Mouse (Mus musculus): ENCODE data around the gene Sctr. TPM values are rescaled to one million over a fixed set of nuclear protein-coding genes. Genes with fewer than 3 reads are reported as not detected.
A peak's percentile ranks its signal among the peaks of the same experiment; 100 is the strongest.
"Not testable (repeated sequence)": the region's sequence is repeated elsewhere in the genome, so short reads cannot be mapped to it uniquely, and the experiment has no call there.

Gene Sctr
- polyA plus RNA-seq, 1 experiment, result 0.96 TPM

DNA sequence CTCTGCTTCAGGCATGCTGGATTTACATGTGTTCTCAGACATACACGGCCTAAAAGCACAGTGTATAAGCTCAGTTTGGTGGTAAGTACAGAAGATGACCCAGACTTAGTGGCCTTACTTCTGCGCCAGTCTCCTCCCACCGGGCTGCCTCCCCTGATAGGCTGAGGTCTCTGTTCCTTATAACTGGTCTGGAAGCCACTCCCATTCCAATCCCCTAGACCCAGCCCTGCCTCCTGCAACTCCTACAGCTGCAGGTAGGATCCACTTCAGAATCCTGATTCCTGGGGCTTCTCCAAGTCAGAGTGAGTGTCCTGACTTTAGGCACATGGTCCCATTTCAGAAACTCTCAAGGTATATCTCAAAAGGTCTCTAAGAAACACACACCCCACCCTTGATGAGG is 79.0 kb downstream of the Sctr start:
- 94% methylated on average over 3 of the region's 3 CpGs for WGBS
- Histone ChIP-seq H3K4me1 (replicated peaks; ENCODE audit: control insufficient read depth, insufficient read depth, low read length) (no peaks in the 10 kb centered on the region), H3K4me3 (ENCODE audit: control insufficient read depth, insufficient read depth, low read length) (no peak overlapping the region), H3K27me3 (ENCODE audit: control insufficient read depth, insufficient read depth, low read length) (no peaks in the 10 kb centered on the region), H3K27ac (ENCODE audit: control insufficient read depth, insufficient read depth, low read length) (no peak overlapping the region), H3K36me3 (ENCODE audit: control insufficient read depth, insufficient read depth, low read length) (no peaks in the 10 kb centered on the region)
- TF ChIP-seq CTCF (IDR thresholded peaks at IDR 0.05; ENCODE audit: borderline replicate concordance, control insufficient read depth, extremely low read depth, insufficient read depth, low read length, poor library complexity) (no peak), POLR2A (IDR thresholded peaks at IDR 0.05; ENCODE audit: control insufficient read depth, extremely low read depth, insufficient read depth, low read length, poor library complexity) (no peak)
- DNase-seq, result no peak

DNA sequence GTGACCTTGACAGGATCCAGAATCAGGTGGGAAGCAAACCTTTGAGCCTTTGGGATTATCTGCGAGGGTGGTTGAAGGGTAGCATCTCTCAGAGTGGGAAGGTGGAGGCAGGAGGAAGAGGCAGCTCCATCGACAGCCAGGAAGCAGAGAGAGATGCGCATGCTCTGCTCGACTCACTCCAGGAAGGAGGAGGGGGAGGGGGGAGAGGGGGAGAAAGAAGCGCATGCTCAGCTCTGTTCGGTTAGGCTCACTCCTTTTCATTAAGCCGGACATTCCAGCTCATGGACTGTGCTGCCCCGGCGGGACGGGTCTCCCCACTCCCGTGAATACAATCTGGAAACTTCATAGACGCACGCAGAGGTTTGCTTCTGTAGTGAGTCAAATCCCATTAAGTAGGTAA is 80.0 kb downstream of the Sctr start:
- Histone ChIP-seq H3K4me1 (replicated peaks; ENCODE audit: control insufficient read depth, insufficient read depth, low read length) (no peaks in the 10 kb centered on the region), H3K27me3 (ENCODE audit: control insufficient read depth, insufficient read depth, low read length) (no peaks in the 10 kb centered on the region), H3K36me3 (ENCODE audit: control insufficient read depth, insufficient read depth, low read length) (no peaks in the 10 kb centered on the region), H3K27ac (ENCODE audit: control insufficient read depth, insufficient read depth, low read length) (no peak overlapping the region), H3K4me3 (ENCODE audit: control insufficient read depth, insufficient read depth, low read length) (no peak overlapping the region)
- TF ChIP-seq POLR2A (IDR thresholded peaks at IDR 0.05; ENCODE audit: control insufficient read depth, extremely low read depth, insufficient read depth, low read length, poor library complexity) (no peak), CTCF (IDR thresholded peaks at IDR 0.05; ENCODE audit: borderline replicate concordance, control insufficient read depth, extremely low read depth, insufficient read depth, low read length, poor library complexity) (no peak)
- DNase-seq, result no peak
- WGBS, result 84% methylated on average over 13 of the region's 13 CpGs

DNA sequence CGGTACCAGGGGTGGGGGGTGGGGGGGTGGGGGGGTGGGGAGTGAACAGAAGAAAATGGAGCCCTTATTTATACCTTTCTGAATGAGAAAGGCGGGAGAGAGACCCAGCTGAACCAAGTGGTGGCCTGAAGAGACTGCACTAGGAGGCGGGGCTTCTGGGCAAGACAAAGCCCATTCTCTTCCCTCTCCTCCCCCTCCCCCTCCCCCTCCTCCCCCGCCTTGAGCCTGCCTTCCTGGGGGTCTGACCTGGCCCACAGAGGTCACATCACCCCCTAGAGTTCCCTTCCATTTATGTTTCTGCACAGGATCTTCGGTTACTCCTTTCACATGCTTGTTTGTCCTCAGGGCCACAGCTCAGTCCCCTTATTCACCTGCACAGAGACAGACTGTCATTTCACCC is 82.5 kb downstream of the Sctr start:
- Histone ChIP-seq H3K27me3 (ENCODE audit: control insufficient read depth, insufficient read depth, low read length) (no peaks in the 10 kb centered on the region), H3K4me1 (replicated peaks; ENCODE audit: control insufficient read depth, insufficient read depth, low read length) (no peaks in the 10 kb centered on the region), H3K4me3 (ENCODE audit: control insufficient read depth, insufficient read depth, low read length) (no peak overlapping the region), H3K27ac (ENCODE audit: control insufficient read depth, insufficient read depth, low read length) (no peak overlapping the region), H3K36me3 (ENCODE audit: control insufficient read depth, insufficient read depth, low read length) (no peaks in the 10 kb centered on the region)
- DNase-seq, result no peak
- WGBS, result 67% methylated on average over 5 of the region's 5 CpGs
- no peak for TF ChIP-seq POLR2A (IDR thresholded peaks at IDR 0.05; ENCODE audit: control insufficient read depth, extremely low read depth, insufficient read depth, low read length, poor library complexity)
- no peak for TF ChIP-seq CTCF (IDR thresholded peaks at IDR 0.05; ENCODE audit: borderline replicate concordance, control insufficient read depth, extremely low read depth, insufficient read depth, low read length, poor library complexity)

DNA sequence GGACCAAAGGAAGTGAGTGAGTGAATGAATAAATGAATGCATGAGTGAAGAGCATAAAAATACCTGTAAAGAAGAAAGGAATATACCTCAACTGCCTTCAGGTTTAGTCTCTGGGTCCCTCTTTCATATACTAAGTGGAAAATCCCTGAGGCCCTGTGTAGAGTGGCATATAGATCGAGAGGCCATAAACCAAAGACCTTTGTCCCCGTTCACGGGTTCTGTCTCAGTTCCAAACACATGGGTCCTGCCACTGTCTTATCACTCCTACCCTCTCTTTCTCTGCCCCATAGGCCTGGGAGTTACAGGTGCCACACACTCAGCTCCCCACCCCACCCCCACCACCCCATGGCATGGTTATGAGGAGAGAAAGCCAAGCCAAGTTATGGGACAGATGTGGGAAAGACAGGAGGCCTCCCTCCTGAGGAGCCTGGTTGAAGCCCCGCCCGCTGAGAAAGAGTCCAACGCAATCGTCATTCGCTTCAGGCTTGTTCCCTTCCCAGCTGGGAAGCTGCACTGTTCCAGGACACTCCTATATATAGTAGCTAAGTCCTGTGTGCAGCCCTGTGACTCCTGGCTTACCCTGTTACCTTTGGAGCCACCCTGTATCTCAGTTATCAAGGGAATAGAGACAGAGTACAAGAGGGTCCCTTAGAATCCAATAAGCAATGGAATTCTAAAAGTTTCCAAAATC is 84.3 kb downstream of the Sctr start:
- WGBS, result 94% methylated on average over 8 of the region's 8 CpGs
- no peak for DNase-seq
- H3K4me3 ChIP-seq (ENCODE audit: control insufficient read depth, insufficient read depth, low read length), result no peak overlapping the region
- no peaks in the 10 kb centered on the region for H3K36me3 ChIP-seq (ENCODE audit: control insufficient read depth, insufficient read depth, low read length)
- no peaks in the 10 kb centered on the region for H3K4me1 ChIP-seq (replicated peaks; ENCODE audit: control insufficient read depth, insufficient read depth, low read length)
- TF ChIP-seq CTCF (IDR thresholded peaks at IDR 0.05; ENCODE audit: borderline replicate concordance, control insufficient read depth, extremely low read depth, insufficient read depth, low read length, poor library complexity) (no peak), POLR2A (IDR thresholded peaks at IDR 0.05; ENCODE audit: control insufficient read depth, extremely low read depth, insufficient read depth, low read length, poor library complexity) (no peak)
- no peak overlapping the region for H3K27ac ChIP-seq (ENCODE audit: control insufficient read depth, insufficient read depth, low read length)
- H3K27me3 ChIP-seq (ENCODE audit: control insufficient read depth, insufficient read depth, low read length), result no peaks in the 10 kb centered on the region

DNA sequence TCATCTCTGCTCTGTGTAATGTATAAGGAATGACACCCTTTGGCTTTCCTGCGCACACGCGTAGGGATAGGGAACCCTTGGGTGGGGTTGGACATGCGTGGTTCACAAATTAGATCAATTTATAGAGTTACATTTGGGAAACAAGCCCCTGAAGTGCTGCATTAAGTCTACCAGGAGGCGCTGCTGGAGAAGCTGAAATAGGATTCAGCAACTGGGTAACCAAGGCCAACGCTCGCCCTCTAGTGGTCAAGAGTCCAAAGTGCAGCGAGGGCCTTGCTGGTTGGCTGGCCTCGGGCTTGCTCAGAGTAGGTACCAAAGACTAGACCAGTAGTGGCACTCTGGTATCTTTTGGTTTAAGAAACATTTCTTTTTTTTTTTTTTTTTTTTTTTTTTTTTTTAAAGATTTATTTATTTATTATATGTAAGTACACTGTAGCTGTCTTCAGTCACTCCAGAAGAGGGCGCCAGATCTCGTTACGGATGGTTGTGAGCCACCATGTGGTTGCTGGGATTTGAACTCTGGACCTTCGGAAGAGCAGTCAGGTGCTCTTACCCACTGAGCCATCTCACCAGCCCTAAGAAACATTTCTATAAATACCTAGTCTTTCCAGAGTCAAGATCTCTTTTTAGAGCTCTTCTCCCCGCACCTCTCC is 86.9 kb downstream of the Sctr start:
- not testable (repeated sequence) for H3K27ac ChIP-seq (ENCODE audit: control insufficient read depth, insufficient read depth, low read length); H3K36me3 ChIP-seq (ENCODE audit: control insufficient read depth, insufficient read depth, low read length); H3K27me3 ChIP-seq (ENCODE audit: control insufficient read depth, insufficient read depth, low read length); H3K4me1 ChIP-seq (replicated peaks; ENCODE audit: control insufficient read depth, insufficient read depth, low read length); H3K4me3 ChIP-seq (ENCODE audit: control insufficient read depth, insufficient read depth, low read length)
- peak; percentile 80 for DNase-seq
- TF ChIP-seq CTCF (IDR thresholded peaks at IDR 0.05; ENCODE audit: borderline replicate concordance, control insufficient read depth, extremely low read depth, insufficient read depth, low read length, poor library complexity), result peak; percentile 94
- WGBS, result 51% methylated on average over 11 of the region's 14 CpGs

DNA sequence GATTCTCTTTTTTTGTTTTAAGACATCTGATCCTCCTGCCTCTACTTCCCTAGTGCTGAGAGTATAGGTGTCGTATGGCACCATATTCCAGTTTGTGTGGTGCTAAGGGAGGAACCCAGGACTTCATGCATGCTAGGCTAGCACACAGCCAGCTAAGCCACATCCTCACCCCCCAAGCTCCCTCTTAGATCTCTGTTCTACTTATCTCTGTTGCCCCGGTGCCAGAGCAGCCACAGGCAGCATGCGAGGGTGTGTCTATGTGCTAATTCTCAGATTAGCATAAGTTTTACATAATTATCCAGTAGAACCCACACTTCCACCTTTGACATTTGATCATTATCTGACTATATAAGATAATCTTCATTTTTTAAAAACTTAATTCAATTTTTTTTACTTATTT is 88.2 kb downstream of the Sctr start:
- H3K27me3 ChIP-seq (ENCODE audit: control insufficient read depth, insufficient read depth, low read length), result no peaks in the 10 kb centered on the region
- H3K4me1 ChIP-seq (replicated peaks; ENCODE audit: control insufficient read depth, insufficient read depth, low read length), result no peaks in the 10 kb centered on the region
- DNase-seq, result no peak
- no peak overlapping the region for H3K27ac ChIP-seq (ENCODE audit: control insufficient read depth, insufficient read depth, low read length)
- TF ChIP-seq POLR2A (IDR thresholded peaks at IDR 0.05; ENCODE audit: control insufficient read depth, extremely low read depth, insufficient read depth, low read length, poor library complexity) (no peak), CTCF (IDR thresholded peaks at IDR 0.05; ENCODE audit: borderline replicate concordance, control insufficient read depth, extremely low read depth, insufficient read depth, low read length, poor library complexity) (no peak)
- WGBS, result 41% methylated on average over 3 of the region's 3 CpGs
- no peaks in the 10 kb centered on the region for H3K36me3 ChIP-seq (ENCODE audit: control insufficient read depth, insufficient read depth, low read length)
- H3K4me3 ChIP-seq (ENCODE audit: control insufficient read depth, insufficient read depth, low read length), result no peak overlapping the region

Measured in thymus, adult 2 months (tissue).